Mouse (Mus musculus) small intestine, adult 2 months (tissue): Measurements from ENCODE around the gene Inpp5a.

Experiments
- CTCF ChIP-seq: fragments of 200-500 bp; IDR thresholded peaks from 2 replicates; pipeline ENCODE4 v1.5.1; 2012; ENCODE audit warnings: low read depth, mild to moderate bottlenecking, control low read depth, inconsistent platforms, low read length, moderate library complexity, mixed read lengths; ENCODE audit not compliant: insufficient replicate concordance, insufficient read length; ENCODE audit errors: extremely low read depth
- POLR2A ChIP-seq: fragments of 200-500 bp; IDR thresholded peaks from 2 replicates; pipeline ENCODE4 v1.6.1; 2012; ENCODE audit warnings: low read depth, mild to moderate bottlenecking, control low read depth, inconsistent platforms, low read length, moderate library complexity

DNA sequence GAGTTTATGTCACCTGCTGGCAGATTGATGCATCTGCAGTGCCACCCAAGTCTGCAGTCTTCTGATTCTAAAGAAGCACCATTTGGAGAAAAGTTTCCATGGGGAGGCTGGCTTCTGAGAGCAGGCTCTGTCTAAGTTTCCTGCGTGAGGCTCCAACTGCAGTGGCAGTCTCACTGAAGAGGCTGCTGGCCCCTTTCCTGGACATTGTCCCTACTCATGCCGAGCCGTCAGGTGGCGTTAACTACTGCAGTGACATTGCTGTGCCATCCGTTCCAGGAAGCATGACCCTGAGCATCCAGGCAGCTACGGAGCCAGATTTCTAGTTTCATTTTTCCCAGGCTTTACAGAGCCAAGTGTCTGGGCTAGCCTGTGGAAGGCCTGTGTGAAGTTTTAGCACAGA is 152.5 kb downstream of the Inpp5a start:
- TF ChIP-seq POLR2A (no peak), CTCF (no peak)
